Mouse (Mus musculus): ENCODE measurements around the gene Olfr1286.

Olfr1286 gene

GRCm38 (mm10) chr2:111422931-111423330 is at the start of gene Olfr1286:
TSS of gene Olfr1286 (minus strand) at chr2:111423115.
- DNase-seq: no peak

DNA sequence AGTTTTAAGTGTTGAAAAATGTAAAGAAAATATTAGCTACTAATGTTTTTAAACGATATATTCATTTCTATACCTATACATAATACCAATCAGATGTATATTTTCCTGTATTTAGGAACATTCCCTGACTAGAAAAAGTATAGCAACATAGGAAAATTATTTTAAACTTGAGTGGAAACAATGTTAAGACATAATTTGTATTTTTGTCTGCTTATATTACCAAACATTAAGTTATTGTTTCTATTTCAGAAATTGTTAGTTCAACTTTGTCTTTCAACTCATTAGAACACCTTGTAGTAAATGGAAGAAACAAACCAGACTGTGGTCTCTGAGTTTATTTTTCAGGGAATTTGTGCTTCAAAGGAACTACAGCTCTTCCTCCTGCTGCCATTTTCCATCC is 25.9 kb upstream of the Olfr1286 start, which contains the start of gene Olfr1287:
Gene Olfr1287, plus strand, starts transcription at position 301 of the 400 bp plus-strand sequence.
- no peak for DNase-seq

DNA sequence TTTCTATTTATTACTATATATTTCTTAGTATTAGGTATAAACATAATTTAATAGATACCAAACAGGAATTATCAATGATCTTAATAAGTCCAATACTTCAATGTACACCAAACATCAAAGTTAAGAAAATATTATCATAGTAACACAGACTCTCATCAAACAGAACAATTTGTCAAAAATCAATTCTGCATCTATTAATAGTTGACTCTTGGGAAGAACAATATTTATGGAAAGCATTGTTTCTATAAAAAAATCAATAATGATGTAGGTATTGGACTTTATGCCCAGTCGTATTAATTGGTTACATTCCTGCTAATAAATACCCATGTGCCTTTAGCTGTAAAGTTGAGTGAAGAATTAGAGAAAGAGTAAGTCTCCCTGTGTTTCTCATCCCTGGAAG is 47.7 kb downstream of the Olfr1286 start, which contains the start of gene Olfr1284:
Gene Olfr1284, plus strand, starts transcription at position 301 of the 400 bp plus-strand sequence.
- DNase-seq: no peak
